Mouse (Mus musculus) lung, embryonic 14.5 days (tissue): ENCODE data around the gene Zfp593. TPM values are rescaled to one million over a fixed set of nuclear protein-coding genes. Genes with fewer than 3 reads are reported as not detected.
"Not testable (repeated sequence)": the region's sequence is repeated elsewhere in the genome, so short reads cannot be mapped to it uniquely, and the experiment has no call there.

Experiments used
- ATAC-seq: fragments of 200-750 bp; cut with Nextera tagmentation; 2 replicates; pipeline ENCODE4 v1.8.0; 2017; ENCODE audit warnings: mild to moderate bottlenecking, moderate TSS enrichment, moderate library complexity; ENCODE audit not compliant: insufficient read depth
- DNase-seq: peaks from one replicate; pipeline ENCODE4 v3.0.0-alpha.2; 2015
- H3K27ac ChIP-seq: fragments of 300-500 bp; sonication (generic); 2 replicates; pipeline ENCODE4 v1.5.1; 2014; ENCODE audit warnings: low read depth, mild to moderate bottlenecking, moderate library complexity
- H3K27me3 ChIP-seq: fragments of 300-500 bp; sonication (generic); 2 replicates; pipeline ENCODE4 v1.6.1; 2014; ENCODE audit warnings: low read length, control low read depth; ENCODE audit not compliant: insufficient read depth
- H3K36me3 ChIP-seq: fragments of 300-500 bp; sonication (generic); 2 replicates; pipeline ENCODE4 v1.6.1; 2014; ENCODE audit warnings: control low read depth; ENCODE audit not compliant: insufficient read depth
- H3K4me1 ChIP-seq: fragments of 300-500 bp; sonication (generic); 2 replicates; pipeline ENCODE4 v1.6.1; 2014; ENCODE audit warnings: antibody characterized with exemption, control low read depth; ENCODE audit not compliant: insufficient read depth
- H3K4me2 ChIP-seq: fragments of 300-500 bp; sonication (generic); 2 replicates; pipeline ENCODE4 v1.6.1; 2014; ENCODE audit warnings: mild to moderate bottlenecking
- H3K4me3 ChIP-seq: fragments of 300-500 bp; sonication (generic); 2 replicates; pipeline ENCODE4 v1.5.1; 2014; ENCODE audit warnings: low read depth, low read length
- H3K9ac ChIP-seq: fragments of 300-500 bp; sonication (generic); 2 replicates; pipeline ENCODE4 v1.6.1; 2014
- H3K9me3 ChIP-seq: fragments of 300-500 bp; sonication (generic); 2 replicates; pipeline ENCODE4 v1.6.1; 2016; ENCODE audit warnings: low read depth, low read length, control low read depth
- CTCF ChIP-seq: IDR thresholded peaks from 2 replicates; pipeline ENCODE4 v1.5.1; 2016; ENCODE audit warnings: antibody characterized with exemption, low read depth
- WGBS: fragments of 180-500 bp; shearing (Covaris S2); extraction: QIAGEN DNeasy Blood & Tissue Kit; methylation state at CpG from one replicate; pipeline ENCODE4 v1.1.7; 2014; 5-methylcytosine and 5-hydroxymethylcytosine counted together
- polyA plus RNA-seq: library from polyadenylated mRNA; unstranded; fragments of >200 nt; fragmentation: Nextera tagmentation; extraction: Ambion mirVana; gene quantifications from 2 replicates; pipeline ENCODE4 v1.2.1, GENCODE M21; 2014

Gene Zfp593
- polyA plus RNA-seq, 1 experiment from 2014 or later, result 17.5 TPM

DNA sequence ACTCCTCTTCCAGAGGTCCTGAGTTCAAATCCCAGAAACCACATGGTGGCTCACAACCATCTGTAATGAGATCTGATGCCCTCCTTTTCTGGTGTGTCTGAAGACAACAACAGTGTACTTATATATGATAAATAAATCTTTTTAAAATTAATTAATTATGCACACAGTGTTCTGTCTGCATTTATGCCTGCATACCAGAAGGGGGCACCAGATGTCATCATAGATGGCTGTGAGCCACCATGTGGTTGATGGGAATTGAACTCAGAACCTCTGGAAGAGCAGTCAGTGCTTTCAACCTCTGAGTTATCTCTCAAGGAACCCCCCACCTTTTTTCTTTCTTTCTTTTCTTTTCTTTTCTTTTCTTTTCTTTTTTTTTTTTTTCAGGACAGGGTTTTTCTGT, 24.2 kb upstream of the Zfp593 start:
- TF ChIP-seq CTCF, result peak; percentile 43
- not testable (repeated sequence) for DNase-seq, H3K4me3 ChIP-seq, H3K27ac ChIP-seq, H3K9ac ChIP-seq, H3K9me3 ChIP-seq, H3K4me2 ChIP-seq, H3K27me3 ChIP-seq, ATAC-seq, H3K4me1 ChIP-seq, H3K36me3 ChIP-seq

DNA sequence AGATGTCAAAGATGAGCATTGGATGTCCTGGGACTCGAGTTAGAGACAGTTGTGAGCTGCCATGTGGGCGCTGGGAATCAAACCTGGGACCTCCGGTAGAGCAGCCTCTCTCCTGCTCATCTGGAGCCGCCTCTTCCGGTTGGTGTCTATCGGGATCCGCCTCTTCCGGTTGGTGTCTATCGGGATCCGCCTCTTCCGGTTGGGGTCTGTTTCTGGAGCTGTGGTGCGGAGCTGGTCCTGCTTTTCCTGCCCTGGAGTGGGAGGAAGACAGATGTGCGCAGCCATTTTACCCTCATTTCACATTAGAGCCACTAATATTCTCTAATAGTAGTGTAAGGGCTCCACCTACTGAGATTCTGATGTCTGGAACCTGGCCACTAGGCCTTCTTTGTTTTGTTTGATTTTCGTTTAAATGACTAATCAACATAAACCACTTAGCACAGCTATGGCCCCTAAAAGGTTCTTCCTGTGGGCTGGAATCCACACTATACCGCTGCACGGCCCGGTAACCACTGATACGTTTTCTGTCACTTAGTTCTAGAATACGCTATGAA, 22.8 kb upstream of the Zfp593 start:
- Histone ChIP-seq H3K27me3 (no peaks in the 10 kb centered on the region), H3K27ac (no peak overlapping the region), H3K9me3 (no peaks in the 10 kb centered on the region), H3K4me1 (peaks cover 6% of the 10 kb centered on the region), H3K4me3 (no peak overlapping the region), H3K9ac (no peak overlapping the region), H3K36me3 (no peaks in the 10 kb centered on the region), H3K4me2 (no peak overlapping the region)
- DNase-seq (peak; percentile 20), ATAC-seq (no peak)
- TF ChIP-seq CTCF, result no peak
- 78% methylated on average over 19 of the region's 19 CpGs for WGBS

DNA sequence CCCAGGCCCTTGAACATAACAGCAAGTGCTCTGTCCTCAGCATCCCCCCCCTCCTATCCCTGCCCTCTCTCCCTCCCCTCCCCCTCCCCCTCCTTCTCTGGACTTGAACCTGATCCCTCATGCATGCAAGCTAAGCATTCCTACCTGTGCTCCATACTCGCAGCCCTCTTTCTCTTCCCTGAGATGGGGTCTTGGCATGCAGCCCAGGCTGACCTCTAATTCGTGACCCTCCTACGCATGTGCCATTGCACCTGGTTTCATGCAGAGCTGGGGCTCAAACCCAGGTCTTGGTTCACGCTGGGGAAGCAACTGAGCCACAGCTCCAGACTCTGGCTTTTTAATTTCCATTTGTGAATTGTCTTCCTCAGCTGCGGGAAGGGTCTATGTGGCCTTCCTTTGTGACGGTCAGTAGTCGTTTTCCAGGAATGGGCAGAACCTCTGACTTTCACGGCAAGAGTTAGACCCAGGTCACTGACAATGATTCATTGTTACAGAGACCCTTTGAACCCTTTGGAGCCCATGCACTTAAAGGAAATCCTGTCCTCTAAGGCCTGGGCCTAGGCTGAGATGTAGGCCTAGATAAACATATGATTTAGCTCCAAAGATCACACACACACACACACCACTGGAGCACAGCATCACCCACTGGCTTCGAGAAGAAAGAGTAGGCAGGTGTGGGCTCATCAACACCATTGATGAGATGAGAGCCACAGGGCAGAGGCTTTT, 20.6 kb upstream of the Zfp593 start:
- H3K36me3 ChIP-seq, result no peaks in the 10 kb centered on the region
- no peak for ATAC-seq

DNA sequence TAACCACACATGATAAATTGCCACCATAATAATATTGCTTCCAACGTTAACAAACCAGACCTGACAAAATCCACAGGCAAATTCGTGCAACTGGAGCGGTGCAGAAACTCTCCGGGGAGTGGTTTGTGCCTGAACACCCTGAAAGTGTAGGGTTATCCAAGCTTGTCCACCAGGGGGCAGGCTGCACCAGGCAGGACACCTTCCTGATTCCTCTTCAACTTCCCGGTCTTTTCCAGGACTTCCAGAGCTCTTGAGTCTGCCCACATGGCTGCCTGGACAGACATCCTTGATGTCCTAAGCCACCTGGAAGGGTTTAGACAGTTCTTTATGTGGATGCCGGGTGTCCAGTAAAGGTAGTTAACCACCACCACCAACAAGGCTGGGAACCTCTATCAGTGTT, 17.8 kb upstream of the Zfp593 start:
- Histone ChIP-seq H3K4me2 (no peak overlapping the region), H3K27ac (no peak overlapping the region), H3K9me3 (no peaks in the 10 kb centered on the region), H3K9ac (no peak overlapping the region), H3K36me3 (no peaks in the 10 kb centered on the region), H3K4me1 (no peaks in the 10 kb centered on the region), H3K4me3 (no peak overlapping the region), H3K27me3 (no peaks in the 10 kb centered on the region)
- ATAC-seq (no peak), DNase-seq (peak; percentile 74)
- 36% methylated on average over 6 of the region's 6 CpGs for WGBS
- TF ChIP-seq CTCF, result peak; percentile 81

More for the DNA sequence above, 20.6 kb upstream of the Zfp593 start:
- Histone ChIP-seq H3K9ac (no peak overlapping the region), H3K4me3 (no peak overlapping the region), H3K27me3 (no peaks in the 10 kb centered on the region), H3K27ac (no peak overlapping the region), H3K4me1 (no peaks in the 10 kb centered on the region), H3K4me2 (no peak overlapping the region), H3K9me3 (no peaks in the 10 kb centered on the region)
- DNase-seq, result no peak
- WGBS, result 51% methylated on average over 9 of the region's 9 CpGs
- TF ChIP-seq CTCF, result no peak

DNA sequence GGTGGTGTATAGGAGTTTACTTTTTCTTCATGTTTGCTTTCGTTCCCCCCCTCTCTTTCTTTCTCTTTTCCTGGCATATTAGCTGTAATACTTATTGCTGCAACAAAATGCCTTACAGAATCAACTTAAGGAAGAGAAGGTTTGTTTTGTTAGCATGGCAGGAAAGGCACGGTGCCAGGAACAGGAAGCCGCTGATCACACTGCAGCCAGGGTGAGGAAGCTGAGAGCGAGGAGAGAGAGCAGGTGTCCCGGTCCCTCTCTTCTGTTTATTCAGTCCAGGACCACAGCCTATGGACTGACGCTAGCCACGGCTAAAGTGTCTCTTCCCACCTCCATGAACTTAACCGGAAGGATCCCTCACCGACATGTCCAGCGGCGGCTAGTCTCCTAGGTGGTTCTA, 13.0 kb upstream of the Zfp593 start:
- H3K4me1 ChIP-seq, result 0 out of 2 replicates have a peak, but pooled peaks cover 4% of the 10 kb centered on the region
- DNase-seq, result peak; percentile 54

DNA sequence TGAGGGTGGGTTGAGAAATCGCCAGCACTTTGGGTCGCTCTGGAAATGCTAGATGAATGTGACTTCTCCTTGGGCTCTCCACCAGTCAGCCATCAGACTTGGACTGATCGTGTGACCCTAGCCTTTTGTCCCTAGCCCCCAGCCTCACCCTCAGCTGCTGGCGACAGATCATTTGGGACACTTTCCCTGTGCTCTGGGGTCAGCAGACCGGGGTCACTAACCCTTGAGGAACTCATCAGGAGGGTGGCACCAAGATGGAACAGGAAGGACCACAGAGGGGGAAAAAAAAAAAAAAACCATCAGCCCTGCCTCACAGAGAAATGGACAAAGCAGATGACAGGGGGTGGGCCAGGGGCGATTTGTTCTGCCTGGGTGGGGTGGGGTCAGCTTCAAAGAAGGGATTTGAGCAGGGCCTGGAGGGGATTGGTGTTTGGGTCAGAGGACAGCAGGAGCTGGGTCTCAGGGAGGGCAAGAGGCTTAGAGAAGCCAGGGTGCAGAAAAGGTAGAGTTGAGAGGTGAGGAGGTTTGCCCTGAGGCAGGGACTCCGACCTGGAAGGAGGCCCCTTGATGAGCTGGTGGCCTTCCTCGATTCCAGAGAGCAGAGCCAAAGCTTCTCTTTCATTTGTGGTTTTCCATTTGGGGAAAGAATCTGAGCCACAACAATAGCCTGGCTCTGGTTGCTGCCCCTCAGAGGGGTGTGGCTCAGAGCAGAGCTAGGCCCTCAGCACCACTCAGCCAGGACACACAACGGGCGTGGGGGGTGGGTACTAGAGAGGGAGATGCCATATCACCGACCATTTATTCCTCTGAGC, 12.0 kb upstream of the Zfp593 start:
- H3K27me3 ChIP-seq, result peaks cover 15% of the 10 kb centered on the region
- 33% methylated on average over 11 of the region's 11 CpGs for whole genome bisulfite sequencing
- no peak overlapping the region for H3K9ac ChIP-seq
- no peak overlapping the region for H3K4me3 ChIP-seq
- H3K9me3 ChIP-seq, result no peaks in the 10 kb centered on the region
- no peak for TF ChIP-seq CTCF
- H3K4me1 ChIP-seq, result 0 out of 2 replicates have a peak, but pooled peaks cover 4% of the 10 kb centered on the region
- peak overlapping the region; percentile 16; the same call in 1 of the 2 replicates for H3K4me2 ChIP-seq
- DNase-seq (no peak), ATAC-seq (0 out of 2 replicates have a peak, but pooled peaks have one; percentile 26)
- no peaks in the 10 kb centered on the region for H3K36me3 ChIP-seq
- H3K27ac ChIP-seq, result peak overlapping the region; percentile 48; the same call in 1 of the 2 replicates

More for the DNA sequence above, 13.0 kb upstream of the Zfp593 start:
- Histone ChIP-seq H3K36me3 (no peaks in the 10 kb centered on the region), H3K4me3 (no peak overlapping the region), H3K4me2 (no peak overlapping the region; the same call in 1 of the 2 replicates), H3K9ac (no peak overlapping the region), H3K9me3 (no peaks in the 10 kb centered on the region), H3K27ac (peak overlapping the region; percentile 13; the same call in 1 of the 2 replicates), H3K27me3 (peaks cover 6% of the 10 kb centered on the region)
- TF ChIP-seq CTCF, result no peak
- 40% methylated on average over 11 of the region's 11 CpGs for WGBS
- no peak for ATAC-seq
